Mouse (Mus musculus) 3T3-L1 (cell line): Measurements from ENCODE around the gene Mrpl17.

Source experiments
- DNase-seq: peaks from one replicate; pipeline ENCODE4 v3.0.0-alpha.2; 2015; ENCODE audit warnings: low read depth, low spot score

Mrpl17 gene

DNA sequence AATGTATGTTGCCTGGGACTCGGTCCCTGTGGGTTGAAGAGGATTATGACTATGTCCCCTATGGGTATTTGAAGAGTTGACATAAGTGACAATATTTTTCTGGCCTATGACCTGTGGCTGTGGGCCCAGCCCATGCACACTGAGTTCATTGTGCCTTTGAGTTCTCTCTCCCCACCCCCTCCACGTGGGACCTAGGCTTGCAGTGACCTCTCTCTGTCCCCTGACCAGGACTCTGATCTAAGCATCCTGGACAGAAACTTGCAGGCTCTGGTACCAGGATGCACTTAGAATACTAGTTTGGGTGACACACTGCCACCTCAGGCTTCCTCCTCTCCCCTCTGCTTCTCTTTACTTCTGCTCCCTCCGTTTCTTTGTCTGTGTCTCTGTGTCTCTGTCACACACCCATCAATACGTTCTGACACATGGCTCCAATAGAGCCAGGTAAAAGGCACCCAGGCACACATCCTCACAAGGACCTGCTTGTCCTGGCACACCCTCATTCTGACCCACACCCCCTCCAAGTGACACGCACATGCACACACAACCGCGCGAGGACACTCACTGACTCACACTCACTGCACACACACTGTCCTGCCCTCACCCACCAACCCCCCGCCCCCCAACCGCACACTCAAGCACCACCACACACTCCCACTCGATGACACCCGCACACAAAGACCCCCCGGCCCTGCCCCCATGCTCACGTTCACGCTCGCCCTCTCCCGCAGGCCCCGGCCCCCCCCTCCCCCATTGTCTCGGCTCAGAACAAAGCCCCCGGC lies 24.2 kb downstream of the Mrpl17 start:
- no peak for DNase-seq

- no peak for DNase-seq
Measured at GRCm38 (mm10) chr7:105784556-105784955, 26.3 kb downstream of the Mrpl17 start.

GRCm38 (mm10) chr7:105783861-105784260 lies 27.0 kb downstream of the Mrpl17 start:
- DNase-seq, result peak; percentile 56

GRCm38 (mm10) chr7:105778553-105779265 lies 32.2 kb downstream of the Mrpl17 start:
- peak; percentile 68 for DNase-seq

DNA sequence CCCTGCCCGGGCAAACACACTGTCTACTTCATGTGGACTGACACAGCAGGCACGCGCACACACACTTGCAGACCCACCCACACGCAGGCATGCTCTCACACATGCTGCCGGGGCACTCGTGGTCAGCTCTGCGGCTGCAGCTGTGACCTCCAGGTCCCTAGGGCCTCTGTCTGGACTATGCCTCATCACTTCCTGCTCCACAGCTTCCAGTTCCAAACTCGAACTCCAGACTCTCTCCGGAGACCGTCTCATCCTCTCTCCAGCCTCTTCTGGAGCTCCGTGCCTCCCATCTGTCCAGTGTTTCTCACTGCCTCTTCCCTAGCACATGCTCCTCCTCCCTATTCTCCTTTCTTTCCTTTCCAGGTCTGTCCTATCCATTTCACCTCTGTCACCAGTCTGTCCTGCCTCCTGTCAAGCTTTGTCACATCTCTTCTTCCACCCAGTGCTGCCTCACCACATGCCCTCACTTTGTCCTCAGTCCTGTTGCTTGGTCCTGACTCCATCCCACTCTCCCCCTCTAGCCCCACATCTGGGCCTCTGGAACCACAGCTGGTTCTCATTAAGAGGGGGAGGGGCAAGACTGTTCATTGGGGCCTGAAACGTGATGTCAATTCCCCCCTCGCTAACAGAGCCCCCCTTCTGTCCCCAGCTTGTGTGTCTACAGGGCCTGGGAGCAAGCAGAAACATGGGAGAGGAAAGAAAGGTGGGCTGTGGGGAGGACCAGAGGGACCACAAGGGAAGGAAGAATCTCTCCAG lies 32.9 kb downstream of the Mrpl17 start:
- peak; percentile 92 for DNase-seq

DNA sequence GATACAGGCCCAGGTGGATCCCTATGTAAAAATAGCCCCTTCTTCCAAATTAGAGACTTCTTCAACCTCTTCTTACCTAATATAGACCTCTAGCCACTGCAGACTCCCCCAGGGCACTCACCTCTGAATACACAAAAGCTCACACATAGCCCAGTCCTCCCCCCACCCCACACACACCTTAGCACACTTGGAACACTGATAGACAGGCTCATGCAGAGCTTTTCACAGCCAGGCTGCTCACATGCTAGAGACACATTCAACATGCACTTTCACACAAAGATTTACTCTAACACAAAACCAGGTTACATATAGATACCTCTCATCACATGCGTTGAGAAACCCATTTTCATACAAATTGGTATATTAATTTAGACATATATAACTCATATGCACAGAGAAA lies 33.6 kb downstream of the Mrpl17 start:
- no peak for DNase-seq

- no peak for DNase-seq
Measured at GRCm38 (mm10) chr7:105776026-105776425, 34.9 kb downstream of the Mrpl17 start.

DNA sequence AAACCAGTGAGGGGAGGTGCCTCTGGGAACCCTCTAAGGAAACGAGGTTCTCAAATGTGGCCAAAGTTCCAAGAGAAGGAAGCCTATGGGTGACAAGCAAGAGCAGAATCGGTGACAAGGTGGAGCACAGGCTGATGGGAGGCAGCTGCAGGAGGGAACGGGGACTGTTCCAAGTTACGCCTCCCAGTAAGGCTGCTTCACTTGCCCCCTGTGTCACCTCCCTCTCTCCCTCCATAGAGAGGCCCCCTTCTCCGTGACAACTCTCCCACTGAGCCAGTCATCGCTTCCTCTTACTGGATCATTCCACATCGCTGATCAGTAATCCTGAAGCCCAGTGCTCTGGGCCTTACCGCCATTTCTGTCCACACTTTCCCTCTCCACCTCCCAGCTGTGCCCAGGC lies 36.2 kb downstream of the Mrpl17 start:
- DNase-seq, result no peak

- DNase-seq, result no peak
Measured at GRCm38 (mm10) chr7:105773041-105773440, 37.9 kb downstream of the Mrpl17 start.

GRCm38 (mm10) chr7:105772331-105772730 lies 38.6 kb downstream of the Mrpl17 start:
- no peak for DNase-seq

DNA sequence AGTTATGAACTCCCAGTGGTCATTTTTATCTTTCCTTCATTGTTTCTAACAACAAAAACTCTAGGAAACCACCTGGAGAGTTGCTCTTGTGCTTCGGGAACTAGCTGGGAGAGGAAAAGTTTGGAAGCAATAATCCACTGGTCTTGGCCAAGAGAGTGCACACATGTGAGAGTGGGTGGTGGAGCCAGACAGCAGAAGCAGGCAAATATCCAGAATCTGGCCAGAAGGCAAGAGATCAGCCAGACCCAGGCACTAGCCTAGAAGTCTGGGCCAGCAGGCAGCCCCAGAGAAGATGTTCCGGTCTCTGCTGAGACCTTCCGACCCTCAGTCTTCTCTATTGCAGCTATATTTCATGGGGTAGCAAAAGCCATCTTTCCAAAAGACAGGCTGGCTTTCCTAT lies 40.9 kb downstream of the Mrpl17 start:
- DNase-seq, result no peak

DNA sequence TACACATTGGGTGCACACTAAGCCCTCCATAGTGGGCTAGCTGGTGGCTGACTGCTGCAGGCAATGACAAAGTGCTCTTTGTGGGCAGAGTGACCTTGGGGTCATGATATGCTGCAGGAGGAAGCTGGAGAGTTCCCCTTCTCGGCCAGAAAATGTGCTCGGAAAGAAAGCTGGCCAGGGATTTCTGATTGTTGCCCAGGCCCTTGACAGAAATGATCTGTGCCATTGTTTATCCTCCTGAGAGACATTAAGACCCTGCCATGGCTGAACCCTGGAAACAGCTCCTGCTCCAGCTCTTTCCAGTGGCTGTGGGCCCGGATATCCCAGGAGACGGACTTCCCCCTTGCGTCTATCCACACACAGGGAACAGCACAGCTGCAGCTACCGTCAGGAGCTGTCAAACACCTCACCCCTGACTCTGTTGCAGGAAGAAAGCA lies 43.2 kb downstream of the Mrpl17 start:
- no peak for DNase-seq

GRCm38 (mm10) chr7:105764331-105764730 lies 46.6 kb downstream of the Mrpl17 start:
- DNase-seq, result no peak

DNA sequence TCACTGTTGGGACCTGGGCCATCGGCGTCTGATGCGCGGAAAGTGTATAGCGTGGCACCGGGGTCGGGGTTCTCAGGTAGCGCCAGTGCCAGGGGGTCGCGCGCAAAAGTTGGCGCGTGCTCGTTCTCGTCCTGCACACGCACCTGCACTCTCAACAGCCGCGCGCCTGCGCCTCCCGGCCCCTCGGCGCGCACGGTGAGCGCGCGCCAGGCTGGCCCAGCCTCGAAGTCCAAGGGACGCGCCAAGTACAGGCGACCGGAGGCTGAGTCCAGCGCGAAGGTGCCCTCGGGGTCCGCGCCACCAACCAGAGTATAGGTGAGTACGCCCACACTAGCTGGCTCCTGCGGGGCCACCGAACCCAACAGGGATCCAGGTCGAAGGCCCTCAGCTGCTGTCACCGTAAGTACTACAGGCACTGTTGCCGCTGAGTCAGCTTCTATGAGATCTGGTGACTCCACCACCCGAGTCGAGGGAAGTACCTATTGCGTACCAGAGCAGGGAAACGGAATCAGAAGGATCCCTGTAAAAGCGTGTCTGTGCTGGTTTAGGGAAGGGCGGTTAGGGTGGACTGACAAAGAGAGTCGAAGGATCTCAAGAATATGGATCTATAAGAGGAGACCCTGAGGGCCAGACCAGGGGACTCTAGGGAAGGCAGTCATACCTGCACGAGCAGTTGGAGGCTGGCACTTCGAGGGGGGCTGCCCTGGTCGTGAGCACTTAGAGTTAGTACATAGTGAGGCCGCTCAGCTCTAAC lies 48.2 kb downstream of the Mrpl17 start:
- DNase-seq, result no peak

- no peak for DNase-seq
Measured at GRCm38 (mm10) chr7:105761813-105762484, 49.0 kb downstream of the Mrpl17 start.

DNA sequence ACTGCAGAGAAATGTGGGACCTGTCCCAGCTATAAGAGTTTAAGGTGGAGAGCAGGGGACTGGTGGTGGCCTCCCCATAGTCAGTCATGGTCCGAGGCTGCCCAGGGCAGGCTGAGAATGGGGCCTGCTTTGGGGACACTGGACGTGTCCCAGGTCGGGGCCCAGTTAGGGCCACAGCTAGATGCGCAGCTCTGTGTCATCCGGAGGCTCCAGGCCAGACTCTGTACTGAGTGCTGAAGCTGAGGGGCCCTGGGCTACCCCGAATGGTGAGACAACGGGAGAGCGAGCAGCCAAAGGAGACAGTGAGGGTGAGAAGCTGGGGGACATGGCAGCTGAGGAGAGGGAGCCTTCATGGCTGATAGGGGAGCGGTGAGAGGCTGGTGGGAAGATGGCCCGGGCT lies 57.6 kb downstream of the Mrpl17 start:
- no peak for DNase-seq
